Mouse (Mus musculus): ENCODE data around the gene Mrpl27. TPM values are rescaled to one million over a fixed set of nuclear protein-coding genes. Genes with fewer than 3 reads are reported as not detected.
"Not testable (repeated sequence)": the region's sequence is repeated elsewhere in the genome, so short reads cannot be mapped to it uniquely, and the experiment has no call there.

Gene Mrpl27
- polyA plus RNA-seq, 1 experiment: 138 TPM

- H3K4me1 ChIP-seq (ENCODE audit: control insufficient read depth, insufficient read depth, insufficient read length, low read length): peaks cover 4% of the 10 kb centered on the region; the same call in 1 of the 2 replicates
- no peak overlapping the region for H3K27ac ChIP-seq (replicated peaks; ENCODE audit: low read depth, low read length)
- H3K4me3 ChIP-seq (ENCODE audit: insufficient read depth, low read depth, low read length): no peak overlapping the region
Observed at GRCm38 (mm10) chr11:94634431-94634830, 19.1 kb upstream of the Mrpl27 start.

GRCm38 (mm10) chr11:94644461-94645219, 8.9 kb upstream of the Mrpl27 start:
- Histone ChIP-seq H3K4me1 (ENCODE audit: control insufficient read depth, insufficient read depth, insufficient read length, low read length) (no peaks in the 10 kb centered on the region), H3K4me3 (ENCODE audit: insufficient read depth, low read depth, low read length) (no peak overlapping the region), H3K27ac (replicated peaks; ENCODE audit: low read depth, low read length) (no peak overlapping the region)

GRCm38 (mm10) chr11:94646457-94646856, 7.1 kb upstream of the Mrpl27 start:
- no peak overlapping the region for H3K27ac ChIP-seq (replicated peaks; ENCODE audit: low read depth, low read length)
- H3K4me1 ChIP-seq (ENCODE audit: control insufficient read depth, insufficient read depth, insufficient read length, low read length): no peaks in the 10 kb centered on the region
- no peak overlapping the region for H3K4me3 ChIP-seq (ENCODE audit: insufficient read depth, low read depth, low read length)

GRCm38 (mm10) chr11:94651241-94651640, 2.3 kb upstream of the Mrpl27 start:
- not testable (repeated sequence) for H3K27ac ChIP-seq (replicated peaks; ENCODE audit: low read depth, low read length); H3K4me3 ChIP-seq (ENCODE audit: insufficient read depth, low read depth, low read length); H3K4me1 ChIP-seq (ENCODE audit: control insufficient read depth, insufficient read depth, insufficient read length, low read length)

- no peak overlapping the region for H3K4me3 ChIP-seq (ENCODE audit: insufficient read depth, low read depth, low read length)
- no peak overlapping the region for H3K27ac ChIP-seq (replicated peaks; ENCODE audit: low read depth, low read length)
- H3K4me1 ChIP-seq (ENCODE audit: control insufficient read depth, insufficient read depth, insufficient read length, low read length): peaks cover 2% of the 10 kb centered on the region; the same call in 1 of the 2 replicates
Observed at GRCm38 (mm10) chr11:94652973-94653372, 594 bp upstream of the Mrpl27 start.

- H3K4me3 ChIP-seq (ENCODE audit: insufficient read depth, low read depth, low read length): no peak overlapping the region
- H3K4me1 ChIP-seq (ENCODE audit: control insufficient read depth, insufficient read depth, insufficient read length, low read length): 0 out of 2 replicates have a peak, but pooled peaks cover 4% of the 10 kb centered on the region
- H3K27ac ChIP-seq (replicated peaks; ENCODE audit: low read depth, low read length): no peak overlapping the region
Observed at GRCm38 (mm10) chr11:94661344-94661743, 7.8 kb downstream of the Mrpl27 start.

GRCm38 (mm10) chr11:94665281-94665680, 11.7 kb downstream of the Mrpl27 start:
- Histone ChIP-seq H3K27ac (replicated peaks; ENCODE audit: low read depth, low read length) (peak overlapping the region; percentile 44), H3K4me3 (ENCODE audit: insufficient read depth, low read depth, low read length) (no peak overlapping the region), H3K4me1 (ENCODE audit: control insufficient read depth, insufficient read depth, insufficient read length, low read length) (0 out of 2 replicates have a peak, but pooled peaks cover 4% of the 10 kb centered on the region)

- Histone ChIP-seq H3K27ac (replicated peaks; ENCODE audit: low read depth, low read length) (no peak overlapping the region), H3K4me1 (ENCODE audit: control insufficient read depth, insufficient read depth, insufficient read length, low read length) (peaks cover 24% of the 10 kb centered on the region), H3K4me3 (ENCODE audit: insufficient read depth, low read depth, low read length) (peak overlapping the region; percentile 8; the same call in 1 of the 2 replicates)
Observed at GRCm38 (mm10) chr11:94674984-94675383, 21.4 kb downstream of the Mrpl27 start.

- Histone ChIP-seq H3K27ac (replicated peaks; ENCODE audit: low read depth, low read length) (no peak overlapping the region), H3K4me3 (ENCODE audit: insufficient read depth, low read depth, low read length) (peak overlapping the region; percentile 88; the same call in 1 of the 2 replicates)
Observed at GRCm38 (mm10) chr11:94675446-94675845, 21.9 kb downstream of the Mrpl27 start.

GRCm38 (mm10) chr11:94676308-94676707, 22.7 kb downstream of the Mrpl27 start:
- Histone ChIP-seq H3K4me1 (ENCODE audit: control insufficient read depth, insufficient read depth, insufficient read length, low read length) (peaks cover 24% of the 10 kb centered on the region), H3K27ac (replicated peaks; ENCODE audit: low read depth, low read length) (no peak overlapping the region), H3K4me3 (ENCODE audit: insufficient read depth, low read depth, low read length) (peak overlapping the region; percentile 88)

More at GRCm38 (mm10) chr11:94675446-94675845, 21.9 kb downstream of the Mrpl27 start:
- peaks cover 24% of the 10 kb centered on the region for H3K4me1 ChIP-seq (ENCODE audit: control insufficient read depth, insufficient read depth, insufficient read length, low read length)

GRCm38 (mm10) chr11:94676754-94677606, 23.4 kb downstream of the Mrpl27 start, which contains the start of gene Xylt2:
TSS of gene Xylt2 (minus strand) at chr11:94677515.
- Histone ChIP-seq H3K27ac (replicated peaks; ENCODE audit: low read depth, low read length) (peak within 1 kb of the TSS; percentile 56), H3K4me3 (ENCODE audit: insufficient read depth, low read depth, low read length) (peak within 1 kb of the TSS; percentile 88), H3K4me1 (ENCODE audit: control insufficient read depth, insufficient read depth, insufficient read length, low read length) (peaks cover 24% of the 10 kb centered on the region)

- peak overlapping the region; percentile 49; the same call in 1 of the 2 replicates for H3K27ac ChIP-seq (replicated peaks; ENCODE audit: low read depth, low read length)
- H3K4me3 ChIP-seq (ENCODE audit: insufficient read depth, low read depth, low read length): peak overlapping the region; percentile 64
- peaks cover 30% of the 10 kb centered on the region for H3K4me1 ChIP-seq (ENCODE audit: control insufficient read depth, insufficient read depth, insufficient read length, low read length)
Observed at GRCm38 (mm10) chr11:94677607-94678145, 24.1 kb downstream of the Mrpl27 start.

GRCm38 (mm10) chr11:94680639-94681038, 27.1 kb downstream of the Mrpl27 start:
- H3K4me3 ChIP-seq (ENCODE audit: insufficient read depth, low read depth, low read length): no peak overlapping the region
- peaks cover 18% of the 10 kb centered on the region for H3K4me1 ChIP-seq (ENCODE audit: control insufficient read depth, insufficient read depth, insufficient read length, low read length)
- no peak overlapping the region for H3K27ac ChIP-seq (replicated peaks; ENCODE audit: low read depth, low read length)

GRCm38 (mm10) chr11:94681640-94682039, 28.1 kb downstream of the Mrpl27 start:
- H3K4me1 ChIP-seq (ENCODE audit: control insufficient read depth, insufficient read depth, insufficient read length, low read length): peaks cover 10% of the 10 kb centered on the region
- H3K27ac ChIP-seq (replicated peaks; ENCODE audit: low read depth, low read length): peak overlapping the region; percentile 78
- no peak overlapping the region for H3K4me3 ChIP-seq (ENCODE audit: insufficient read depth, low read depth, low read length)

GRCm38 (mm10) chr11:94682427-94682826, 28.9 kb downstream of the Mrpl27 start:
- Histone ChIP-seq H3K4me1 (ENCODE audit: control insufficient read depth, insufficient read depth, insufficient read length, low read length) (peaks cover 10% of the 10 kb centered on the region), H3K4me3 (ENCODE audit: insufficient read depth, low read depth, low read length) (no peak overlapping the region), H3K27ac (replicated peaks; ENCODE audit: low read depth, low read length) (peak overlapping the region; percentile 57)
